Mouse (Mus musculus) embryonic facial prominence, embryonic 14.5 days (tissue): ENCODE results near the gene Susd6. TPM values are rescaled to one million over a fixed set of nuclear protein-coding genes. Genes with fewer than 3 reads are reported as not detected.

Experiments used
- ATAC-seq: fragments of 200-750 bp; cut with Nextera tagmentation; 2 replicates; pipeline ENCODE4 v1.8.0; 2017; ENCODE audit warnings: low read depth, moderate number of reproducible peaks, moderate TSS enrichment
- DNase-seq: peaks from one replicate; pipeline ENCODE4 v3.0.0-alpha.2; 2015; ENCODE audit warnings: low spot score
- H3K27ac ChIP-seq: fragments of 300-500 bp; sonication (generic); replicated peaks from 2 replicates; pipeline ENCODE4 v1.5.1; 2014; ENCODE audit warnings: low read depth, mild to moderate bottlenecking, low read length, moderate library complexity
- H3K27me3 ChIP-seq: fragments of 300-500 bp; sonication (generic); replicated peaks from 2 replicates; pipeline ENCODE4 v1.6.1; 2014; ENCODE audit warnings: low read length; ENCODE audit not compliant: control insufficient read depth, insufficient read depth
- H3K36me3 ChIP-seq: fragments of 300-500 bp; sonication (generic); 2 replicates; pipeline ENCODE4 v1.6.1; 2014; ENCODE audit warnings: low read length, mixed read lengths; ENCODE audit not compliant: control insufficient read depth, insufficient read depth
- H3K4me1 ChIP-seq: fragments of 300-500 bp; sonication (generic); 2 replicates; pipeline ENCODE4 v1.6.1; 2014; ENCODE audit warnings: antibody characterized with exemption, low read length; ENCODE audit not compliant: control insufficient read depth, insufficient read depth
- H3K4me2 ChIP-seq: fragments of 300-500 bp; sonication (generic); 2 replicates; pipeline ENCODE4 v1.6.1; 2014; ENCODE audit warnings: low read depth, mild to moderate bottlenecking, low read length, moderate library complexity, mixed read lengths
- H3K4me3 ChIP-seq: fragments of 300-500 bp; sonication (generic); 2 replicates; pipeline ENCODE4 v1.5.1; 2014; ENCODE audit warnings: low read depth, mild to moderate bottlenecking, low read length
- H3K9ac ChIP-seq: fragments of 300-500 bp; sonication (generic); 2 replicates; pipeline ENCODE4 v1.6.1; 2014; ENCODE audit warnings: low read depth, mild to moderate bottlenecking, low read length, moderate library complexity, mixed read lengths
- H3K9me3 ChIP-seq: fragments of 300-500 bp; sonication (generic); 2 replicates; pipeline ENCODE4 v1.6.1; 2016; ENCODE audit warnings: low read length; ENCODE audit not compliant: control insufficient read depth
- WGBS: fragments of 180-500 bp; shearing (Covaris S2); extraction: QIAGEN DNeasy Blood & Tissue Kit; methylation state at CpG from one replicate; pipeline ENCODE4 v1.1.7; 2014; 5-methylcytosine and 5-hydroxymethylcytosine counted together
- polyA plus RNA-seq: library from polyadenylated mRNA; unstranded; fragments of >200 nt; fragmentation: Nextera tagmentation; extraction: Ambion mirVana; gene quantifications from 2 replicates; pipeline ENCODE4 v1.2.1, GENCODE M21; 2014

Gene Susd6
- polyA plus RNA-seq, 1 experiment from 2014 or later: 20.6 TPM

DNA sequence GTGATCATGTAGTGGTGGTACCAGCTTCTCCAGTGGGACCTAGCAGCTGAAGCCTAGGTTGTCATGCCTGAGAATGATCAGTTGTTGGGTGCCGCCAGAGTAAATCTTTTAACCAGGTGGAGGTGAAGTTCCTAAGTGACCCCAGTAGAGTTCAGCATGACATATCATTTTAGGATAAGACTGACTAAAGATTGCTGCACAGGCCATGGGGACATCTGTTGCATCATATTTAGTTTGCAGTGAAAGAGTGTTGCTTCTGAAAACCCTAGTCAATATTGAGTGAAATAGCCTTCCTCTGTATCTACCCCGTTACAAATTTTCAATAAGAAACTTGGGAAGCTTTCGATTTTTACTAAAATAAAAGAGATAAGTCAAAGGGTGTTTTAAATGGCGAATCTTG is 64.4 kb downstream of the Susd6 start:
- 0 out of 2 replicates have a peak, but pooled peaks cover 4% of the 10 kb centered on the region for H3K36me3 ChIP-seq
- H3K4me1 ChIP-seq: no peaks in the 10 kb centered on the region
- no peak overlapping the region for H3K4me3 ChIP-seq
- H3K9me3 ChIP-seq: no peaks in the 10 kb centered on the region
- H3K27me3 ChIP-seq: no peaks in the 10 kb centered on the region
- WGBS: 90% methylated on average over 4 of the region's 4 CpGs
- DNase-seq (no peak), ATAC-seq (no peak)
- H3K4me2 ChIP-seq: no peak overlapping the region
- H3K9ac ChIP-seq: no peak overlapping the region
- H3K27ac ChIP-seq: no peak overlapping the region

DNA sequence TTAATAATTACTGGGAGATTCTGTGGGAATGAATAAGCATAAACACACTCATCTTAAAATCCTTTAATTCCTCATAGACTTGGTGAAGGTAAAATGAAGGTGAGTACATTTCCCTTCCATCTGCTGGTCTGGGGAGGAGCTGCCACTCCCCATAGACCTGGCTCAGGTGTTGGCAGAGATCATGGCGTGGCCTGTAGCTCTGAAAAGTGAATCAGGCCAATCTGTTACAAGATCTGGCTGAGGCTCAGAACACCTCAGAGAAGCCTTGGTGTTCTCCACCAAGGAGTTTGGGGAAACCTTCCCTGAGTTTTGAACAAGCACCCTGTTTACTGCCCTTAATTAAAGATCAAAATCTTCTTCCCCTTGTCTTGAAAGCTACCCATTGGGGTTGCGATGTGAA is 64.8 kb downstream of the Susd6 start:
- WGBS: 97% methylated on average over 2 of the region's 2 CpGs
- Histone ChIP-seq H3K9me3 (no peaks in the 10 kb centered on the region), H3K4me2 (no peak overlapping the region), H3K27me3 (no peaks in the 10 kb centered on the region), H3K27ac (no peak overlapping the region), H3K4me1 (no peaks in the 10 kb centered on the region), H3K4me3 (no peak overlapping the region), H3K9ac (no peak overlapping the region), H3K36me3 (0 out of 2 replicates have a peak, but pooled peaks cover 4% of the 10 kb centered on the region)
- DNase-seq: no peak
- no peak for ATAC-seq

DNA sequence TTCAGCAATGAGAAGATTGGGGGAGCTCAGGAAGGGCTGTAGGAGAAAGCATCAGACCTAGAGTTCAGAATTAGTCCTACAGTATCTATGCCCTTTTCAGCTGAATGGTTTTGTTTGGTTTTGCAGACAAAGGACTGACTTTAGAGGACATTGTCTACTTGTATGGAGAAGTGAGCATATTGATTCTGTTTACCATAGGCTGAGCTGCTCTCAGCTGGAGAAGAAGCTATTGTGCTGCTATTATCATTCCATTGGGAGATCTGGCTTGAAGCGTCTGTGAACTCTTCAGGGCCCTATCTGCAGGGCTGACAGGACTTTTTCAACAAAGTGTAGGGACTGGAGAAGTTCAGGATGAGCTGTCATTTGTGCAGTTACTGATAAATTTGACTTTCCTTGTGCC is 65.3 kb downstream of the Susd6 start:
- no peak overlapping the region for H3K27ac ChIP-seq
- DNase-seq: no peak
- 0 out of 2 replicates have a peak, but pooled peaks cover 4% of the 10 kb centered on the region for H3K36me3 ChIP-seq
- H3K4me1 ChIP-seq: no peaks in the 10 kb centered on the region
- H3K9me3 ChIP-seq: no peaks in the 10 kb centered on the region
- no peak overlapping the region for H3K4me2 ChIP-seq
- WGBS: 52% methylated on average over 1 of the region's 1 CpGs
- ATAC-seq: no peak
- no peak overlapping the region for H3K4me3 ChIP-seq
- H3K9ac ChIP-seq: no peak overlapping the region
- H3K27me3 ChIP-seq: no peaks in the 10 kb centered on the region

DNA sequence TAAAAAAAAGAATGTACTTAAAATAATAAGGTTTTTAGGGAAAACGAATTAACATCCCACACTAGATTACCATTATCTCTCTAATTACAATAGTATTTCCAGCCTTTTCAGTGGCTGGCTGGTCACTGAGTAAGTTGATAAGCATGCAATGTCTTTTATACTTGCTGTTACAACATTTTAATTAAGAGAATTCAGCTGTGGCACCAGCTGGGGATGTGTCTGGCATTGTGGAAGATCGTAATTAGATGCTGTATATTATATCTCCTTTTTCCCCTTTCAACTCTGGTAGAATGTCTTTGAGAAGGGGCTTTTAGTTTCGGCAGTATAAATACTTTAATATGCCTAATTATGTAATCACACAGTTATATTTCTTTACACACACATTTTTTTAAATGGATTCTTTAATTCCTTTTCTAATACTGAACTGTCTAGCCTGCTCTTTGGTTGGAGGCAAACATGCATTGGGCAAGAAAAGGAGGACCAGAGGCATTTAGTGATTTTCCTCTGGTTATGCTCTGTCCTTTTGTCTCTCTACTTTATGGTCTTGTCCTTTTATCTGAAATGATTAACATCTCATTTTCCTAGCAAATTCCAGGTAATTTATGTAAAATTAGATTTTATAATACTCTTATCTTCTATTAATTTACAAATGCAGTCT is 67.5 kb downstream of the Susd6 start:
- Histone ChIP-seq H3K4me3 (no peak overlapping the region), H3K9me3 (no peaks in the 10 kb centered on the region), H3K27me3 (no peaks in the 10 kb centered on the region), H3K4me1 (no peaks in the 10 kb centered on the region), H3K36me3 (no peaks in the 10 kb centered on the region), H3K27ac (no peak overlapping the region), H3K4me2 (no peak overlapping the region), H3K9ac (no peak overlapping the region)
- ATAC-seq (no peak), DNase-seq (no peak)
- WGBS: 64% methylated on average over 3 of the region's 3 CpGs

DNA sequence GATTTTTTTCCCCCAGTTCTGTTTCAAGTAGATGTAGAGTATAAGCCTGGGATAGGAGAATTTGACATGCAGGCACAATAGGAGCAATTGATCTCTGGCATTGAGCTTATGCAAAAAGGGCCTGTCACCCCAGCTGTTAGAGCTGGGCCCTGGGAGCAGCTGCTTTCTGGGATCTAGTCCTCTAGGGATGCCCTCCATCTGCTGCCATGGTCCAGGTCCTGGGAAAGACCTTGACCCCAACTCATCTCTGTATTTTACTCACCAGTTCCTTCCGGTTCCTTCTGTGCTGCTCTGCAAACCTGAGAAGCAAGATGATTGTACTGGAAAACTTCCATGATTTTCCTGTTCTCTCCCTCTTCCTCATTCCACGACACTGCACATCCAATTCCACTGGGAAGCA is 68.0 kb downstream of the Susd6 start:
- H3K9ac ChIP-seq: no peak overlapping the region
- no peak overlapping the region for H3K27ac ChIP-seq
- no peaks in the 10 kb centered on the region for H3K27me3 ChIP-seq
- H3K9me3 ChIP-seq: no peaks in the 10 kb centered on the region
- DNase-seq (peak; percentile 56), ATAC-seq (0 out of 2 replicates have a peak, but pooled peaks have one; percentile 47)
- no peaks in the 10 kb centered on the region for H3K36me3 ChIP-seq
- no peak overlapping the region for H3K4me3 ChIP-seq
- 77% methylated on average over 2 of the region's 2 CpGs for WGBS
- no peaks in the 10 kb centered on the region for H3K4me1 ChIP-seq
- H3K4me2 ChIP-seq: no peak overlapping the region

DNA sequence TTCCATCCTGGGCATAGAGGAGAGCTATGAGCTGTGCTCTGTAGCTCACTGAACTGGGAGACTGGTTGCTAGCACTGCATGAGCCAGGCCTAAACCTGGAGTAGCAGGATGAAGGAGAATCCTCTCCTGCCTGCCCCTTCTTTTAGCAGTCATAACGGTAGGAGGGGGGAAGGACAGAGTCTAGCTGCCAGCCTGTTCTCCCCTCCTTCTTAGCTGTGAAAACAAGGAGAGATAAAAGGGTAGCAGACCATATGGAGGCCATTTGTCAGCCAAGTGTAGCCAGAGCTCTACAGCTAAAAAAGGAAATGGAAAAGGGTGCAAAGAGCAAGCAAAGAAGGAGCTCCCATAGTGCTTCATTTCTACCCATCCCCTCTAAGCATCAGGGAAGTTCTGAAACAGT is 71.6 kb downstream of the Susd6 start:
- Histone ChIP-seq H3K4me2 (no peak overlapping the region), H3K4me1 (no peaks in the 10 kb centered on the region), H3K9me3 (no peaks in the 10 kb centered on the region), H3K4me3 (no peak overlapping the region), H3K36me3 (no peaks in the 10 kb centered on the region), H3K9ac (no peak overlapping the region), H3K27ac (no peak overlapping the region), H3K27me3 (no peaks in the 10 kb centered on the region)
- DNase-seq (no peak), ATAC-seq (no peak)
- 0% methylated on average over 1 of the region's 1 CpGs for WGBS

DNA sequence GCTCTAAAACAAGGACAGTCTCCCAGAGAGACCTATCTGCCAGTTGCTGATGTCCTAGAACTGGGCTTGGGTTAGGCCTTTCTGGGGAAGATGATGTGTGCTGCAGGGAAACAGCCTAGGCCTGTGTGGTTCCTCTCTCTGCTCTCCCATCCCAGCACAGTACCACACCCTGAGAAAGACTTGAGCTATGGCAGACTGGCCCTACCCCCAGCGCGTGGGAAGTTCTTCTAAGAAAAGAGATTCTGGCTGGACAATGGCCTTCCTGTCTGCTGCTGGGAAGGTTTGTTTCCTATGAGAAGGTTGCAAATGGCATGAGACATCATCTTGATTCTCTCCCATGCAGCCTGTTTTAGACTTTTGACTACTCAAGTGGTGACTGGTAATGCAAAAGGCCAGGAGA is 73.1 kb downstream of the Susd6 start:
- Histone ChIP-seq H3K27me3 (no peaks in the 10 kb centered on the region), H3K36me3 (0 out of 2 replicates have a peak, but pooled peaks cover under 1% of the 10 kb centered on the region), H3K27ac (no peak overlapping the region), H3K4me1 (no peaks in the 10 kb centered on the region), H3K4me2 (no peak overlapping the region), H3K9ac (no peak overlapping the region), H3K9me3 (no peaks in the 10 kb centered on the region), H3K4me3 (no peak overlapping the region)
- ATAC-seq (no peak), DNase-seq (no peak)
- 76% methylated on average over 2 of the region's 2 CpGs for WGBS

DNA sequence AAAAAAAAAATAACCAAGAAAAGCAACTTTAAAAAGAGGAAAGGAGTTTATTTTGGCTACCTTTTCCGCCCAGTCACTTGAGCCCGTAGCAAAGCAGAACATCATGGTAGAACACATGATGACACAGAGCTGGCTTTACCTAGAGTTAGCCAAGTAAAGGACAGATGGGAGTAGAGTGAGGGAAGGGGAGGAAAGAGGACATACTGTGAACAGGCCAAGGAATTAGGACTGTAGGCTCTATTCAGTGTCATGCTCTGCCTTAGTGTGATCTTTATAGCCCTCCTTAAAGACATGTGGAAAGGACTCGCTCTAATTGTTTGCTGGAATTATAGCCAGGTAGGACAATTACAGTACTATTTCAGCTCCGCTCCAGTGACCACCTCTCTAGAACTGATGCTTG is 74.9 kb downstream of the Susd6 start:
- WGBS: 86% methylated on average over 4 of the region's 4 CpGs

DNA sequence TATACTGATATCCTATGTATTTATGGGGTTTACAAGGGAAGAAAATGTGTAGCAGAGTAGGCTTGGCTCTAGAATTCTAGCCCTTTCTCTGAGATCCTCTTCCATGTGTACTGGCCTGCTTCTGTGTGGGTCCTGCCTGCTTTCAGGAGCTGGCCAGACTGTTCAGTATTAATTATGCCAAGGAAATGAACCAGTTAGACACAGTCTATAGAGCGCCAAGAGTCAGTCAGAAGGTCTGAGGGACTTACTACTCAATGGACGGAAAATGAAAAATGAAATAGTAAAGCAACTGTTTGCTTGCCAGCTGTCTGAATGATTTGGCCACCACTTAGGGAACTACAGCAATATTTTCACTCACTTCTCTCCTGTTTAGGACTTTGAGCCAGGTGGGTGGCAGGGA is 75.7 kb downstream of the Susd6 start:
- no peaks in the 10 kb centered on the region for H3K27me3 ChIP-seq
- no peak overlapping the region for H3K27ac ChIP-seq
- no peak overlapping the region for H3K9ac ChIP-seq
- no peaks in the 10 kb centered on the region for H3K4me1 ChIP-seq
- H3K4me2 ChIP-seq: no peak overlapping the region
- no peak for DNase-seq
- ATAC-seq: no peak
- no peaks in the 10 kb centered on the region for H3K9me3 ChIP-seq
- H3K4me3 ChIP-seq: no peak overlapping the region
- H3K36me3 ChIP-seq: peaks cover 24% of the 10 kb centered on the region
- 81% methylated on average over 2 of the region's 2 CpGs for WGBS

More for the DNA sequence above, 74.9 kb downstream of the Susd6 start:
- DNase-seq: no peak
- Histone ChIP-seq H3K4me3 (no peak overlapping the region), H3K4me2 (no peak overlapping the region), H3K9ac (no peak overlapping the region), H3K27me3 (no peaks in the 10 kb centered on the region), H3K36me3 (peaks cover 17% of the 10 kb centered on the region), H3K9me3 (no peaks in the 10 kb centered on the region), H3K27ac (no peak overlapping the region), H3K4me1 (no peaks in the 10 kb centered on the region)
- ATAC-seq: no peak
